Mouse (Mus musculus) heart, postnatal 36 days (tissue): ENCODE measurements around the gene Il1rap. TPM values are rescaled to one million over a fixed set of nuclear protein-coding genes. Genes with fewer than 3 reads are reported as not detected.

Experiments used
- DNase-seq, 2 experiments: peaks; one replicate each; pipeline ENCODE4 v3.0.0; 2021 to 2022
- intact Hi-C: fragments of 180-260 bp; cut with DNase I; formaldehyde crosslinking; loops from one replicate; pipeline ENCODE4 v1.15.1; 2025
- total RNA-seq, 2 experiments: library from RNA; stranded (reverse); gene quantifications; 2 replicates each; pipeline ENCODE4 v1.2.3; 2021

Gene Il1rap
- total RNA-seq, result 1 to 10 TPM; 3.9 to 4.1 TPM

DNA sequence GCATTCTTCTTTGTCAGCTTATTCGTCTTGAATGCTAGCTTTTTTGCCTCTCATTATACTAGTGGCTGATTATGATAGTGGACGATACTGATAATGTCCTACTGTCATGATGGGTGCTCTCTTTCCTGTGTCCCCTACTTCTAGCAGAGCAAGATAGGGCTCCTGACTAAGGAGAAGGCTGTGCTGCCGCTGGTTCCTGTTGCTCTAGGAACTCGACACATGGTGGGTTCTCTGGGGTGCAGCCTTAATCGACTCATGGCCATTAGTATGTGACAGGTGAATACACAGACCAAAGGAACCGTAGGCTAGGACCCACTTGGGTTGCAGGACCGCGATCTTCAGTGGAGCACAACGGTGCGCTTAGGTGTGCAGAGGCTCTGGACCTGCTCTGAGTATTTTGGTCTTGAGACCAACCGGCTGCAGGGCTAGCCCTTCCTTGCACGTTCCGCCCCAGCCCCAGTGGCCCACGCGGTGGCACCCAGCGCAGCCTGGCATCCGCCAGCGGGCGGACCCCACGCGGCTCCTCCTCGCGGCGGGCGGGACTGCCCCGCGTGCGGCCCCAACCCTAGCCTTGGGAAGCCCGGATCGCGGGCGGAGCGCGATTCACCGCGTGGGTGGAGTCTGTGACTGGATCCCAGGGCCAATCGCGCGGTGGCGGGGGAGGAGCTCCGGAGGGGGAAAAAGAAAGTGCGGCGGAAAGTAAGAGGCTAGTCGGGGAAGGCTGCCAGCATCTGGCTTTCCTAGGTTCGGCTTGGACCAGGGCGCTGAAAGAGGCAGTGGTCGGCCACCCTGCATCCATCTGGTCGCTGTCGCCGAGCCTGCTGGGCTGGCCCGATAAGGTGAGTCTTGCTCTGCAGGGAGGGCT, at the start of gene Il1rap:
Il1rap (plus strand) TSS at position 657 of the 865 bp plus-strand sequence.
- DNase-seq, result peak; percentile 92 to 93
- intact Hi-C loops, result no loop called here

DNA sequence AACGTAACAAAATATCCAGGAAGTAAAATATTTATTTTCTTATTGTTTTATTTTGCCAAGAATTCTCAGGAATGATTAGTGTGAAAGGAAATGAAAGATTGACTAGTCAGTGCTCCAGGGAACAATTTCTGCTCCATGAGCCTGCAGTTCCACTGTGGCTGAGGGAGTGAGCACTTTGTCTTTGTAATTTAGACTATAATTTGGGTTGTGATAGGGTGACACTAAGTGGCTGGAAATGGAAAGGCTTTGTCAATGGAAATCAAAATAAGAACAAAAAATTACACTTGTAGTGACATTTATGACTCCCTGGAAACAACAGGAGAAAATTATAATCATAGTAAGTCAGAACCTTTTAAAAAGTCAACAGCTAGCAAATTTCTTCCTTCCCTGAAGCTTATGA, 49.2 kb upstream of the Il1rap start:
- DNase-seq, result no peak
- intact Hi-C loops, result no loop called here

DNA sequence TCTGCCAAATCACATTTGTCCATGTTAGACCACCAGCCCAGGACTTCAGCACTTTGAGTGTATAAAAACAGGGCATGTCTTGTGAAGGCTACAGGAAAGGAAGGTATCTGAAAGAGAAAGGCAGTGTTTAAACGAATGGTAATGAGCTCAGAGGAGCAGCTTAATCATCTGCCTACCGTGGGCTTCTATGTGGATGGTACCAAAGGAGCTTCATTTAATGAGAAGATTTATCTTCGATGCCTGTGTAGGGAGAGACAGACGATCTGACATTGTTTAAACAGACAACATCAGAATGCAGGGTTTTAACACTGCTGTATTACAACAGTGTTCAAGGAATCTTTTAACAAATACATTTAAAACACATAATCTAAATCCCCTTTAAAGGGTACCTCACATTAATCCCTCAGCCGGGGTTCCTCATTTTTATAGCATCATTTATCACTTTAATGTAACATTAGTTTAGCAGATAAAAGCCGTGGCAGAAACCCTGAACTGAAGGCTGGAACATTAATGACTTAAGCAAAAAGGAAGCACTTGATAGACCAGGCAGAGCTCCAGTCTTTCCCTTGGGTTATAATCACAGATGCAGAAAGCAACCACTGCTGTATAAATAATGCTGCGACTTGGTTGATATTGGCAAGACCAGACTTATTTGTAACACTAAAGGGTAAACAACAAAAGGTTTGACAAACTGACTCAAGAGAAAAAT, 35.2 kb upstream of the Il1rap start:
- DNase-seq, result no peak
- intact Hi-C loops, result no loop called here

DNA sequence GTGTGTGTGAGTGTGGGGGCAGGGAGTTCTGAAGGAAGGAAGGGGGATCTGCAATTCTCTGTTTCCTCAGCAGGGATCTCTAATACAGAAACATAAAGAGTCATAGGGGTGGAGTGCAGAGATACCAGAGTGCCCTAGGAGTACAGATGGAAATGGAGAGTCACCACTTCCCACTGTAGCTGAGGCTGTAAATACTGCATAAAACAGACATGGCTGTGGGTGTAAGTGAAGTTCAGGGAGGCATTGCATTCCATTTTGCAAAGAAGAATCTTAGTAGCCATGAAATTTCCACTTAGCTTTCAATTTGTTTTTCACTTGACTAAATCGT, 34.7 kb upstream of the Il1rap start:
- intact Hi-C loops, result no loop called here
- no peak for DNase-seq

DNA sequence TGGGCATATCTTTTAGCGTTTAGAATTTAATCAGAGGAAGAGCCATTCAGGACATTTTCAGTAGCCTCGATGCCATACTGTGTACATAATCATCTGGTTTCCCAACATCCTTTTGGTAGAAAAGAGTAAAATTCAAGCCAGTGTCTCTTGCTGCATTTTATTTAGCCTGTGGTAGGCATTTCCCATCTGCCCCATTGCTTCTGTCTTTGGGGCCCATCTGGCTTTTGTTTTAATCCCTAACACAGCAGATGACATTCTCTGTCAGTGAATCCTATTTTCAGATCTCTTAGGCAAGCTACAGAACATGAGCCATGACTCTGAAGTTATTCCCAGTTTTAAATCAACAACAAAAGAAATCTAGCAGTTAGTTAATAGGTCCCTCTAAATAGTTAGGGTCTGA, 32.3 kb upstream of the Il1rap start:
- no peak for DNase-seq

DNA sequence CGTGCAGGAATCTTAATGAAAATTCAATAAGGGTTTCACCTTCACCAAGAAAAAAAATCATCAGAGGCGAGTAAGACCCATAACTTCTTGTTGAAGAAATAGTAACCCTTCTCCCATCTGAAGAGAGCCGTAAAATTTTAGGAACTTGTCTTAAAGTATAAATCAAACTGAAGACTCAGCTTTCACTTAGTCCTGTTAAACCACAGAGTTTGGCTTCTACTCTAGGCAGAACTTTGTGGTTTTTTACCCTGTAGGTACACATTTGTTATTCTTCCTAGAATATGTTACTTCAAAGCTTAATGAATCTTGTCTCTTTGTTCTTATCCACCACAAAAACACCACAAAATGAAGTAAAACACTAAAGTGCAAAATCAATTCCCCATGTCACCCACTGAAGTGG, 29.3 kb upstream of the Il1rap start:
- no peak for DNase-seq
- intact Hi-C loops, result no loop called here

More for the DNA sequence above, 32.3 kb upstream of the Il1rap start:
- intact Hi-C loops, result no loop called here

DNA sequence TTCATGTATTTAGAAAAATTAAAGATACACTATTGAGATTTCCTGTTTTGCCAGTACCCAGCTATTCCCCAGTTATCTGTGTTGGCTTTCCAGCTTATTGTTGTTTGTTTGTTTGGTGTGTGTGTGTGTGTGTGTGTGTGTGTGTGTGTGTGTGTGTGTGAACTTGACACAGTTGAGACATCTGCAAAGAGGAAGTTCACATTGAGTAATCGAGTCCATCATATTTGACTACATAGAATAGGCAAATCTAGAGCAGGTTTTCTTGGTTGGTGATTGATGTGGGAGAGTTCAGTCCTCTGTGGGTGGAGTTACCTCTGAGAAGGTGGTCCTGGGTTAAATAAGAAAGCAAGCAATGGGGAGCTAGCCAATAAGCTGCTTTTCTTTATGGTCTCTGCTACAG, 22.7 kb upstream of the Il1rap start:
- intact Hi-C loops, result no loop called here

DNA sequence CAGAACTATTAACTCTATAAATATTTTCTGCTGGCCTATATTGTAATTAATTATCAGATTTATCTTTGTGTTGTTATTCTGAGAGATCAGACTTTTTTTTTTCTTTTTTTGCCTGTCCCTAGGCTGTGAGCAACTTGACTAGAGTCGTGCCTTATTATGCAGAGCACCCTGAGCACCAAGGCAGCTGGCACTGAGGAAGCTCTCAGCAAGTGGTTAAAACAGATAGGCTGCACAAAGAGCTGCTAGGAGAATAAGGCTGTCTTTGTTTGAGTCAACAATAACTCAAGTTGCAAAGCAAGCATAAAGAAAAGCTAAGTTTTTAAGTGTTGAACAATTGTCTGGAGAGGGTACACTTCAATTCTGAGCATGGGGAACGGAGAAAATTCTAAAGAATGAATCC, 19.8 kb upstream of the Il1rap start:
- DNase-seq, result no peak
- intact Hi-C loops, result no loop called here

More for the DNA sequence above, 22.7 kb upstream of the Il1rap start:
- no peak for DNase-seq

DNA sequence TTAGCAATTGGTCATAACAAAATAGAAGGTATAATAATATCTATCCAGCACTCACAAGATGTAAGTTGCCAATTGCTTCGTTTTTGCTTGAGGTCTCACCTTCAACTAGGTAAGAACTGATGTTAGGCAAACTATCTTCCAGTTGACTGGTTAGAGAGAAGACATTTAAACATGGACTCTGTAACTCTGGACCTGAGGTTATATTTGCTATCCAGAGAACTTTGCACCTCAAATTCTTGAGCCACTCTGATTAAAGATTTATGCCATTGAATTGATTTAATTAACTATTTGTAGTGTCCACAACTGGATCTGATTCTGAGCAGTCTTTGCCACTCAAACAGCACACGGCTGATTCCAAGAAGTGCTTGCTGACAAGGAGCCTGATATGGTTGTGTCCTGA, 18.7 kb upstream of the Il1rap start:
- intact Hi-C loops, result no loop called here
- DNase-seq, result no peak

DNA sequence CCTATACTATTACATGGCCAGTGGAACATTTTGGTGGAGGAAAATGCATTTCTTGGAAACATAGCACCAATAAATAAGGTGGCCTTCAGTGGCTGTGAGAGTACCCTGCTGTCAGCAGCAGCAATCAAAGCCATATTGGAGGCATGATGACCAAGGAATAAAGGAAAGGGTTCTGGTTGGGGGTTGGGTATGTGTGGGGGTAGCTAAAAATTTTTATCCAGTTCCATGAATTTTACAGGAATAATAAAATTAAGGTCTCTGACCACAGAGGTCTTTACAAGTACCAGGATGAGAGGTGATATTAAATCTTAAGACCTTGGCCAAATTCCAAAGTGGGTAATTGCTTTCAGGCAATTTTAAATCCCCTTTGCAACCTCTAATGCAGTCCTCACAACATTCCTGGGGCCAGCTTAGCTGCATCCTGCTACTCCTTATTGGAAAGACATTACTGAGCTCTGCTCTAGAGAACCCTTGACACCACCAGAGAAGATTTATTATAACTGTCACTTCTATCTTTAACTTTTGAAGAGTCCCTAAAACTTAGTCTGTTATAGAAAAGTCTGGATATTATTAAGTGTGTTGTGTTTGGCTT, 12.0 kb upstream of the Il1rap start:
- DNase-seq, result no peak
- intact Hi-C loops, result no loop called here

DNA sequence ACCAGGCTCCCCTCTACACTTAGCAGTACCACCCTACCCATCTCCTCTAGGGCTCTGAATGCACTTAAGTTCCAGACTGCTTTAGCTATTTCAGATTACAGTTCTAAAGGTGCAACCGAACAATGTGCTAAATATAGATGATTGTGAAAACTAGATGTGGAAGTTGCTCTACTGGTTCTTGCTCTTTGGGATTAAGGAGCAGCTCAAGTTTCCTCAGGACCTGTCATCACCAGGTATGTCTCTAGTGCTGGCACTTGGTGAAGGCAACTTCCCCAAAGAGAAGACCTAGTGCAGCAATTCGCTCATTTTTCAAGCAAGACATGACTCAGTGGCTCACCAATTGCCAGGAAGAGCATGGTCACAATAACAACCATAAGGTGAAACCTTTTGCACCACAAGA, 9.7 kb upstream of the Il1rap start:
- DNase-seq, result no peak
- intact Hi-C loops, result no loop called here

DNA sequence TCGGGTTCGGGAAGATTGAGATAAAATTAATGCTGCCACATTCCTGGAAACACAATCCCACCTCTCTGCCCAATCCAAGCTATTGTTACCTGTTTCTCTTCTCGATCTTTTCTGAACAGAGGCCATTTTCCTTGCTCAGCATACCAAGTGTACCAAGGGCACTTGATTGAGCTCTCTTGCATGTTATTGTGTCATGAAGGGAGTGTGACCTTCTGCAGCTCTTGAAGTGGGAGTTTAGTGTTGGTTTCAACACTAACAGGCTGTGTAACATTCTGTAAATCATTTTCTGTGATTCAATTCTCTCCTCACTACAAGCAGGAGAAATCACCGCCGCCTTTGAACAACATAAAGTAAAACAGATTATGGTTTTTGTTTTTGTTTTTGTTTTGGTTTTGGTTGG, 7.3 kb upstream of the Il1rap start:
- intact Hi-C loops, result no loop called here
- DNase-seq, result no peak

DNA sequence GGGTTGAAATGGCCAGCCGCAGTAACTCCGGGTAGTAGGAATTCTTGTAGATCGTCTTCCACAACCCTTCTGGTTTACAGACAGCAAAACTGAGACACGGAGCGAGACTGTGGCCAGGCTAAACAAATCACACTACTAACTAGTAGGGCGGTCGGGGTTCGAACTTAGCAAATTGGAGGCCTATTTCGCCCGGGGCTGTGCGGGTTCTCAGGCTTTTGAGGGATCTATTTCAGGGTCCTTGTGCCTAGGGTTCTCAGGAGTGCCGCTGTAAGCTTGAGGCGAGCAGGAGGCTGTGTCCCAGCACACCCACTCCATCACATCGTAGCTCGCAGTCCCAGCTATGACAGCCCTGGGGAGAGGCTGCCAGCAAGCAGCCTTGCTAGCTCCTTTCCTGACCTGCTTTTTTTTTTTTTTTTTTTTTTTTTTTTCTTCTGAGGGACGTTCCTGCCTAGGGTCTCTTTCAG, 441 bp downstream of the Il1rap start:
- intact Hi-C loops, result no loop called here
- DNase-seq, result no peak

DNA sequence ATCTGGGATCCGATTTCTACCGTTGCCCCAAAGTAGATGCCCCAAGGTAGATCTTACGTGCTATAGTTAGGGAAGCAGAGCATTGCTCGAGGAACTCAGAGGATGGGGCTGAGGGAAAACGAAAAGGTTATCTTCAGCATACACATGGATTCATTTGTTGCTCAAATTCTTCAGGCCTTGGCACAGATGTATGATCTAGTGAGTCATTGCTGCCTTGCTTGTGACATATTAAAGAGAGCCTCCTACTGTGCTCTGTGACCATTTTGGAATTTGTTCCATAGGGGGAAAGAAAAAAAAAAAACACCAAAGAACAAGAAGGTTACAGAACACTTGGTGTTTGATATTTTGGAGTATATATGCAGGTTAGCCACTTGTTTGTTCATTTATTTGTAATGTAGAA, 4.3 kb downstream of the Il1rap start:
- intact Hi-C loops, result no loop called here
- no peak for DNase-seq

DNA sequence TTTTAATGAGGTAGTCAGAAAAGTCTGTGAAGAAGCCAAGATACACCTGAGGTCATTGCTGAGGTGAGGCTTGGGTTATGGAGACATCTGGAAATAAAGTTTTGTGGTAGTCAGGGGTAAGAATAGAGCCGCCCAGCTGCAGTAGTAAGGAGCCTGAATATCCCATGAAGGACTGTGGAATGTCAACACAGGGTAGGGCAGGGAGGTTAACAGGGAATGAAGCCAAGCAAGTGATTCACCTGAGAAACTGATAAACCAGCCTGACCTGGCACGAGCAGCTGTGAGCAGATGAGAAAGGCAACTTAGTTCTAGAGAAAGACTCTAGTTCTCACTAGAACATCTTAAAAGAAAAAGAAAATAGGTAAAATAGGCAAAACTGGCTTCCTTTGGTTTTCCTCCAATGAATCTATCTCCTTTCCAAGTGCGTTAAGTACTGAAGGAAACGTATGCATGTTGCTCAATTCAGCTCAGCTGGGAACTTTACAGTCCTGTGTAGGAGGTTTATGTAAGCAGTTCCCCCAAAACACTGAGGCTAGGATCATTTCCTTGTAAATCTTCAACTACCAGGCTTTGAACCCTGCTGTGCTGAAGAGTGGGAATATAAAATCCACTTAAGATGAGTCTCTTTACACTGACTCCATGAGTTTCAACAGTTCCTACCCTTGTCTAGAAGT, 9.5 kb downstream of the Il1rap start:
- intact Hi-C loops, result no loop called here
- no peak for DNase-seq

DNA sequence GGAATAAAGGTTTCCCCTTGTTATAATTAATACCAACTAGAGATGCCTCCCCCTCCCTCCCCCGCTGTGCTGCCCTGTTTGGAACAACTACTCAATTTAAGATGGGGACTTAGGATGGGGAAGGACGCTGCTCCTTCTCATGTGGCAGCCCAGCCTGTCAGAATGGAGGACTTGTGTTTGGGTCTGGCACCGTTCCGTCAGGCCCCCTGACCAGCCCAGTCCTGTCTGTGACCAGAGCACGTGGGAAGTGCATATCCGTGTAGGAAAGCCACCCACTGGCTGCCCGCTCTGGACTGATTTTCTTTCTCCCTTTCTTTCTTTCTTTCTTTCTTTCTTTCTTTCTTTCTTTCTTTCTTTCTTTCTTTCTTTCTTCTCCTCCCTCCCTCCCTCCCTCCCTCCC, 14.9 kb downstream of the Il1rap start:
- intact Hi-C loops, result no loop called here
- no peak for DNase-seq

DNA sequence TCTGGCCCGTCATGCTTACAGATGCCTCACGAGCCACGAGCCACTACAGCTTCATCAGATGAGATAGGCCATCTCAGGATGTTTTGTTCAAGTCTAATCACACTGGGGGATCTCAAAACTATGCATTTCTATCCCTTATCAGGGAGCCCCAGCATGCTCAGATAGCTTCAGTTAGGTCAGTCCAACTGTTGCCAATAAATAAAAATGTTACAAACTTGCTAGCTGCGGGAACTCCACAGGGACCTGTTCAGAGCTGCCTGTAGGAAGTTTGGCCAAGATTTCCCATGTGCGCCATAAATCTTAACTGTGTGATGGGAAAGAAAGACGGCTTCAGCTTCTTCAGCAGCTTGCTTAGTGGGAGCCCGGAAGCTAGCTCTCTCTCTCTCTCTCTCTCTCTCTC, 15.8 kb downstream of the Il1rap start:
- DNase-seq, result no peak
- intact Hi-C loops, result no loop called here

DNA sequence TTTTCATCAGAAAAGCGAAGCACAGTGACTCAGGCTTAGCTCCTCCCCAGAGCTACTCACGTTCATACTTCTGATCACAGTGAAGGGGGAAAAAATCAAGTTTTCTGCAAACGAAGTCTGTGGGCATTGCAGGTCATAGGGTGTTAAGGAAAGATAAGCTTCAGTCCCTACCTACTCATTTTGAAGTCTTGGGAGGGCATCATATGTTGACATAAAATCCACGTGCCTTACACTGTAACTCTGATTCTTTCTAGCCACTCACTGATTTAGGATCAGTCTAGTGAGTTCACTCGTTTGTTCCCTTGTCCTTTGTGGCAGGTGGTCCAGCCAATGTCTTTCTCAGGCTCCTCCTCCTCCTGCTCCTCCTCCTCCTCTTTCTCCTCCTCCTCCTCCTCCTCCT, 17.1 kb downstream of the Il1rap start:
- intact Hi-C loops, result no loop called here
- DNase-seq, result no peak

DNA sequence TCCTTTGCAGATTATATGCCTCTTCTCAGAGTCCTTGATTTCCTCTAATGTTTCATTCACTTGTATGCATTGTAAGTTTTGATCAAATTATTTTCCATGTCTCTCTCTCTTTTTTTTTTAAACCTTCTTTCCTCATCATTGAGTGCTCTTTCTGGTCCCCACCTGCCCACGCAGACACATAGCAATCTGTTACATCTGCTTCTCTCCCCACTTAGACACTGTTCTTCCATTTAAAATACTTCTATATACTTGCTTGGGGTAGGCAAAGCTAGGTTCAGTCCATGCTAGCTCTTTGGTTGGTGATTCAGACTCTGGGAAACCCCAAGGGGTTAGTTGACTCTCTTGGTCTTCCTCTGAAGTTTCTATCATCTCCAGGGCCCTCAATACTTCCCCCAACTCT, 20.0 kb downstream of the Il1rap start:
- intact Hi-C loops, result no loop called here
- DNase-seq, result no peak

DNA sequence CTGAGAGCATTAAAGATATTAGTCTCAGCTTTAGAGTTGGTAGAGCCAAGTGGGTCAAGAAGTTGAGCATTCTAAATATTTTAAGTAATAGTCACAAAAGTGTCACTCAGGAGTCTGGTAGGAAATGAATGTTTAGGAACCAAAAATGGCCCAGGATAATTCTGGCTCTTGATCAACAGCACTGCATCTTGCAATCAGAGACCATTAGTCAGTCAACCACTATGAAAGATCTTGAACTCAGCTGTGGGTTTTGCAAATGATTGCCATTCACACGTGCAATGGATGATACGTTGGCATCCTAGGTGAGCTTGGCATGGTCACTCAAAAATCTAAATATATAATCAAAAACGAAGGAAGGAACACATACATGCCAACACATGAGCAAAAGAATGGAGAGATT, 23.1 kb downstream of the Il1rap start:
- intact Hi-C loops, result no loop called here
- no peak for DNase-seq

DNA sequence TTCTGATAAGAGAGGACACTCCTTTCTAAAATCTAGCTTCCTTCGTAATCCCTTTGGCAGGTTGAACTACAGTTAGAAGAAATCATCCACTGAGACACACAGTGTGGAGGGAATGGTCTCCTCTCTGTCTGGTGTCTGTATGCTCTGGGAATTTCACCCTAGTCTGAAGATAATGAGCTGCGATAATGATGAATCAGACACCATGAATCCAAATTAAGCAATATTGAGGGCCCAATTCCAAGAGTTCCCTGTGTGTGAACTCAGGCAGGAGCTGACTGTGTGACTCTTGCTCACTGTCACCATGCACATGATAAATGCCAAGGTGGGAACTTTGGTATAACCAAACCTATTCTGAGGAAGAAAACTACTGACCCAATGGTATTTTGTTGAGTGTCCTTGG, 26.5 kb downstream of the Il1rap start:
- DNase-seq, result no peak
- intact Hi-C loops, result no loop called here
